Mouse (Mus musculus): ENCODE measurements at regions not wholly inside any gene's neighbourhood (a gene's known extent, or its start where the extent isn't known, plus 50 kb on each side); places are given as distances from the start of the nearest gene placed in this dataset.

GRCm38 (mm10) chr9:48099846-48100245, 62.0 kb upstream of the Nxpe4 start:
- H3K27me3 ChIP-seq (replicated peaks) = no peaks in the 10 kb centered on the region
- no peak overlapping the region for H3K4me2 ChIP-seq
- WGBS = 79% methylated on average over 4 of the region's 4 CpGs
- H3K9ac ChIP-seq (replicated peaks) = no peak overlapping the region
- no peaks in the 10 kb centered on the region for H3K4me1 ChIP-seq
- no peak for ATAC-seq (ENCODE audit: low FRiP score)
- H3K4me3 ChIP-seq (replicated peaks) = no peak overlapping the region
- no peaks in the 10 kb centered on the region for H3K36me3 ChIP-seq
- H3K9me3 ChIP-seq (replicated peaks) = no peaks in the 10 kb centered on the region
- no peak overlapping the region for H3K27ac ChIP-seq (replicated peaks)

- H3K36me3 ChIP-seq = no peaks in the 10 kb centered on the region
- no peak overlapping the region for H3K27ac ChIP-seq (replicated peaks)
- 79% methylated on average over 2 of the region's 2 CpGs for WGBS
- ATAC-seq (ENCODE audit: low FRiP score) = no peak
- H3K4me2 ChIP-seq = no peak overlapping the region
- no peak overlapping the region for H3K4me3 ChIP-seq (replicated peaks)
- no peaks in the 10 kb centered on the region for H3K9me3 ChIP-seq (replicated peaks)
- H3K9ac ChIP-seq (replicated peaks) = no peak overlapping the region
- no peaks in the 10 kb centered on the region for H3K27me3 ChIP-seq (replicated peaks)
- H3K4me1 ChIP-seq = peaks cover 10% of the 10 kb centered on the region
These were observed 55.2 kb upstream of the Nxpe4 start for GRCm38 (mm10) chr9:48106441-48107167.

GRCm38 (mm10) chr9:48108994-48109619, 52.7 kb upstream of the Nxpe4 start:
- H3K27ac ChIP-seq (replicated peaks) = 0 out of 2 replicates have a peak overlapping the region, but pooled peaks have one; percentile 18
- H3K36me3 ChIP-seq = no peaks in the 10 kb centered on the region
- no peaks in the 10 kb centered on the region for H3K9me3 ChIP-seq (replicated peaks)
- no peak overlapping the region for H3K4me2 ChIP-seq
- no peak overlapping the region for H3K9ac ChIP-seq (replicated peaks)
- H3K27me3 ChIP-seq (replicated peaks) = no peaks in the 10 kb centered on the region
- ATAC-seq (ENCODE audit: low FRiP score) = peak; percentile 55; the same call in 1 of the 2 replicates
- WGBS = 44% methylated on average over 7 of the region's 7 CpGs
- peaks cover 11% of the 10 kb centered on the region for H3K4me1 ChIP-seq
- no peak overlapping the region for H3K4me3 ChIP-seq (replicated peaks)

GRCm38 (mm10) chr9:48111316-48111890, 50.4 kb upstream of the Nxpe4 start:
- H3K27ac ChIP-seq (replicated peaks) = no peak overlapping the region
- H3K9ac ChIP-seq (replicated peaks) = no peak overlapping the region
- peaks cover 11% of the 10 kb centered on the region for H3K4me1 ChIP-seq
- 58% methylated on average over 8 of the region's 8 CpGs for WGBS
- no peak overlapping the region for H3K4me2 ChIP-seq
- no peaks in the 10 kb centered on the region for H3K27me3 ChIP-seq (replicated peaks)
- no peak for ATAC-seq (ENCODE audit: low FRiP score)
- no peak overlapping the region for H3K4me3 ChIP-seq (replicated peaks)
- H3K36me3 ChIP-seq = no peaks in the 10 kb centered on the region
- no peaks in the 10 kb centered on the region for H3K9me3 ChIP-seq (replicated peaks)
